Mouse (Mus musculus): ENCODE data around the gene 1700016D06Rik. TPM values are rescaled to one million over a fixed set of nuclear protein-coding genes. Genes with fewer than 3 reads are reported as not detected.

1700016D06Rik gene
- polyA plus RNA-seq, 1 experiment from 2014 or later: not detected

DNA sequence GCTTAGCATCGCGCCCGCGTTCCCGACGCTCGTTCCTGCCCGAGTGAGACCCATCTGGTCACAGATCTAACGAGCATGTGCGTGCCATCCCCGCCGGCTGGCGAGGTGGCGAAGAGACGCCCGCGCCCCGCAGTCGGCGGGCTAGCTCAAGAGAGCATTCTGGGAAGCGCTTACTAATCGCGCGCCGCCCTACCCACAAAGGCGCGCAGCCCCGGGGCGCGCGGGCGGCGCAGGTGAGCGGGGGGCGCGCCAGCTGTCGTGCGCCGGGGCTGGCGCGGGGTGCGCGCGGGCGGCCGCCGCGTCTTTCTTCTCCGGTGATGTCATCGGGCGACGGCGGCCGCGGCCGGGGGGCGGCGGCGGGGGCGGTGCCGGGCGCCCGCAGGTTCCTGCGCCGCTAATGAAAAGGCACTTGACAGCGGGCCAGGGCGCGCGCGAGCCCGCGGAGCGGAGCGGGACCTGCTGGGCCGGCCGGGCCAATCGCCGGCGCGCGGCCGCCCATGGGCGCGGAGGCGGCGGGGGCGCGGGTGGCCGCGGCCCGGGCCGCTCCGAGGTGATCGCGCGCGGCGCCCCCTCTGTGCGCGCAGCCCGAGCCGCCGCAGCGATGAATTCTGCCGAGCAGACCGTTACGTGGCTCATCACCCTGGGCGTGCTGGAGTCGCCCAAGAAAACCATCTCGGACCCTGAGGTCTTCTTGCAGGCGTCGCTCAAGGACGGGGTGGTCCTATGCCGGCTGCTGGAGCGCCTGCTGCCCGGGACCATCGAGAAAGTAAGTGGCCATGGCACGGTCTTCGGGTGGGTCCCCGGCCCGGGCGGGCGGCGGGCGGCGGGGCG is 27.0 kb upstream of the 1700016D06Rik start, which contains the start of gene Arhgef7:
Arhgef7 (plus strand) TSS at position 71 of the 831 bp plus-strand sequence.
- peak within 1 kb of the TSS; percentile 83 for H3K4me2 ChIP-seq
- H3K27me3 ChIP-seq (replicated peaks): peaks cover 39% of the 10 kb centered on the region
- peak within 1 kb of the TSS; percentile 75 for H3K4me3 ChIP-seq
- H3K4me1 ChIP-seq (replicated peaks): peaks cover 39% of the 10 kb centered on the region
- H3K36me3 ChIP-seq: 0 out of 2 replicates have a peak, but pooled peaks cover 3% of the 10 kb centered on the region
- H3K27ac ChIP-seq (ENCODE audit: poor library complexity, severe bottlenecking): peak within 1 kb of the TSS; percentile 88
- WGBS: under 1% methylated on average over 124 of the region's 127 CpGs
- H3K9ac ChIP-seq: peak within 1 kb of the TSS; percentile 85
- peak; percentile 70 for ATAC-seq (ENCODE audit: insufficient number of reproducible peaks, low FRiP score)
- H3K9me3 ChIP-seq (replicated peaks): no peaks in the 10 kb centered on the region

DNA sequence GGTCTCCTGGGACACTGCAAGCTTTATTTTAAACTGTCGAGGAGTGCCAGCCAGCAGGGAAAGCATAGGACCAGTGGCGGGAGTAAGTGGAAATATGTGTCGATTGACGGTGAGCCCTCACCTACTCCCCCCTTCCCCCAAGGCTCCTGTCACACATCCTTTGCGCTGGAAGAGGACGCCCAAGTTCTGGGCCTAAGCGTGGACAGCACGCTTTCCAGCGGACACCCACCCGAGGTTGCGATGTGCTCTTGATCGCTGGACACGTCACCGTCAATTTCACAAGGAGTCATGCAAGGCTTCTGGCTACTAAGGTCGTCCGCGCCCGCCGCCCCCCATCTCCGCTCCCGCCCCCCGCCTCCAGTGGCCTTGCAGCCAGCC is 26.4 kb upstream of the 1700016D06Rik start:
- Histone ChIP-seq H3K9ac (peak overlapping the region; percentile 85), H3K36me3 (0 out of 2 replicates have a peak, but pooled peaks cover 2% of the 10 kb centered on the region), H3K27ac (ENCODE audit: poor library complexity, severe bottlenecking) (peak overlapping the region; percentile 88), H3K4me3 (peak overlapping the region; percentile 75), H3K27me3 (replicated peaks) (peaks cover 39% of the 10 kb centered on the region), H3K4me2 (peak overlapping the region; percentile 83), H3K9me3 (replicated peaks) (no peaks in the 10 kb centered on the region), H3K4me1 (replicated peaks) (peaks cover 39% of the 10 kb centered on the region)
- peak; percentile 27 for ATAC-seq (ENCODE audit: insufficient number of reproducible peaks, low FRiP score)
- 1% methylated on average over 20 of the region's 22 CpGs for WGBS

DNA sequence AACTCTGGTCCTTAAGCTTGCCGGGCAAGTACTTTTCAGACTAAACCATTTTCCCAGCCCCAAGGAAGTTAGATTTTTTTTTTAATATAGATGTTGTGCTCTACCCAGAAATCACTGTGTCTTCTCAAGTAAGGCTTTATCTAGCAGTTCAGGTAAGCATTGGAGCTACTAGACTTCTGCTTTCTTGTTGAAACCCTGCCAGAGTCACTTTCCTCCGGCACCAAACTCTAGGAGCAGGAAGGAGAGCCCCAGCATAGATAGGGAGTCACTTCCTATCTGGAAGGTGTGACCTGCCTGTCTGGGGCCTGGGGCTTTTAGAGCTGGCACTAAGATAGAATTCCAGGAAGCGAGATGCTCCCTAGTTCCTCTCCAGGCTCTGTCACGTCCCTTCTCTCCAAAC is 16.3 kb upstream of the 1700016D06Rik start:
- Histone ChIP-seq H3K27ac (ENCODE audit: poor library complexity, severe bottlenecking) (no peak overlapping the region), H3K27me3 (replicated peaks) (peaks cover 10% of the 10 kb centered on the region), H3K4me3 (no peak overlapping the region), H3K4me1 (replicated peaks) (0 out of 2 replicates have a peak, but pooled peaks cover 9% of the 10 kb centered on the region), H3K9me3 (replicated peaks) (no peaks in the 10 kb centered on the region), H3K9ac (no peak overlapping the region), H3K36me3 (no peaks in the 10 kb centered on the region), H3K4me2 (no peak overlapping the region)
- WGBS: 49% methylated on average over 4 of the region's 4 CpGs
- ATAC-seq (ENCODE audit: insufficient number of reproducible peaks, low FRiP score): no peak

GRCm38 (mm10) chr8:11712244-11712643 is 11.4 kb upstream of the 1700016D06Rik start:
- WGBS: 82% methylated on average over 6 of the region's 6 CpGs
- no peak overlapping the region for H3K4me3 ChIP-seq
- H3K4me1 ChIP-seq (replicated peaks): peaks cover 33% of the 10 kb centered on the region
- no peak overlapping the region for H3K9ac ChIP-seq
- no peaks in the 10 kb centered on the region for H3K9me3 ChIP-seq (replicated peaks)
- no peak for ATAC-seq (ENCODE audit: insufficient number of reproducible peaks, low FRiP score)
- no peak overlapping the region for H3K27ac ChIP-seq (ENCODE audit: poor library complexity, severe bottlenecking)
- H3K4me2 ChIP-seq: no peak overlapping the region
- no peaks in the 10 kb centered on the region for H3K27me3 ChIP-seq (replicated peaks)
- H3K36me3 ChIP-seq: no peaks in the 10 kb centered on the region

- H3K36me3 ChIP-seq: no peaks in the 10 kb centered on the region
- peaks cover 40% of the 10 kb centered on the region for H3K4me1 ChIP-seq (replicated peaks)
- H3K4me3 ChIP-seq: no peak overlapping the region
- H3K4me2 ChIP-seq: no peak overlapping the region
- H3K9ac ChIP-seq: no peak overlapping the region
- no peaks in the 10 kb centered on the region for H3K9me3 ChIP-seq (replicated peaks)
- no peak overlapping the region for H3K27ac ChIP-seq (ENCODE audit: poor library complexity, severe bottlenecking)
- no peaks in the 10 kb centered on the region for H3K27me3 ChIP-seq (replicated peaks)
- ATAC-seq (ENCODE audit: insufficient number of reproducible peaks, low FRiP score): no peak
- 37% methylated on average over 5 of the region's 5 CpGs for WGBS
Measured at GRCm38 (mm10) chr8:11710415-11710814, 9.6 kb upstream of the 1700016D06Rik start.

GRCm38 (mm10) chr8:11709542-11709941 is 8.7 kb upstream of the 1700016D06Rik start:
- peaks cover 40% of the 10 kb centered on the region for H3K4me1 ChIP-seq (replicated peaks)

GRCm38 (mm10) chr8:11708815-11709214 is 8.0 kb upstream of the 1700016D06Rik start:
- no peak for ATAC-seq (ENCODE audit: insufficient number of reproducible peaks, low FRiP score)
- Histone ChIP-seq H3K4me2 (no peak overlapping the region), H3K4me3 (no peak overlapping the region), H3K36me3 (no peaks in the 10 kb centered on the region), H3K27ac (ENCODE audit: poor library complexity, severe bottlenecking) (no peak overlapping the region), H3K9ac (no peak overlapping the region), H3K27me3 (replicated peaks) (no peaks in the 10 kb centered on the region), H3K9me3 (replicated peaks) (0 out of 2 replicates have a peak, but pooled peaks cover 1% of the 10 kb centered on the region), H3K4me1 (replicated peaks) (peaks cover 40% of the 10 kb centered on the region)
- WGBS: 50% methylated on average over 2 of the region's 2 CpGs

More at GRCm38 (mm10) chr8:11709542-11709941, 8.7 kb upstream of the 1700016D06Rik start:
- WGBS: 81% methylated on average over 3 of the region's 3 CpGs
- H3K36me3 ChIP-seq: no peaks in the 10 kb centered on the region
- ATAC-seq (ENCODE audit: insufficient number of reproducible peaks, low FRiP score): no peak
- no peak overlapping the region for H3K27ac ChIP-seq (ENCODE audit: poor library complexity, severe bottlenecking)
- H3K4me2 ChIP-seq: no peak overlapping the region
- no peaks in the 10 kb centered on the region for H3K9me3 ChIP-seq (replicated peaks)
- H3K9ac ChIP-seq: no peak overlapping the region
- no peak overlapping the region for H3K4me3 ChIP-seq
- no peaks in the 10 kb centered on the region for H3K27me3 ChIP-seq (replicated peaks)

- Histone ChIP-seq H3K4me3 (no peak overlapping the region), H3K4me2 (no peak overlapping the region; the same call in 1 of the 2 replicates), H3K4me1 (replicated peaks) (peaks cover 40% of the 10 kb centered on the region), H3K9me3 (replicated peaks) (0 out of 2 replicates have a peak, but pooled peaks cover 4% of the 10 kb centered on the region), H3K9ac (0 out of 2 replicates have a peak overlapping the region, but pooled peaks have one; percentile 9), H3K36me3 (no peaks in the 10 kb centered on the region), H3K27ac (ENCODE audit: poor library complexity, severe bottlenecking) (peak overlapping the region; percentile 70), H3K27me3 (replicated peaks) (no peaks in the 10 kb centered on the region)
- ATAC-seq (ENCODE audit: insufficient number of reproducible peaks, low FRiP score): no peak
- WGBS: 17% methylated on average over 3 of the region's 3 CpGs
Measured at GRCm38 (mm10) chr8:11707701-11708100, 6.8 kb upstream of the 1700016D06Rik start.

GRCm38 (mm10) chr8:11705818-11706217 is 5.0 kb upstream of the 1700016D06Rik start:
- Histone ChIP-seq H3K4me2 (no peak overlapping the region), H3K4me3 (no peak overlapping the region), H3K27me3 (replicated peaks) (no peaks in the 10 kb centered on the region), H3K9ac (no peak overlapping the region), H3K9me3 (replicated peaks) (0 out of 2 replicates have a peak, but pooled peaks cover 4% of the 10 kb centered on the region), H3K36me3 (no peaks in the 10 kb centered on the region), H3K4me1 (replicated peaks) (peaks cover 35% of the 10 kb centered on the region), H3K27ac (ENCODE audit: poor library complexity, severe bottlenecking) (peak overlapping the region; percentile 90)
- WGBS: 33% methylated on average over 12 of the region's 12 CpGs
- ATAC-seq (ENCODE audit: insufficient number of reproducible peaks, low FRiP score): peak; percentile 68

- 55% methylated on average over 6 of the region's 6 CpGs for WGBS
Measured at GRCm38 (mm10) chr8:11704716-11705420, 4.0 kb upstream of the 1700016D06Rik start.

GRCm38 (mm10) chr8:11703789-11704188 is 2.9 kb upstream of the 1700016D06Rik start:
- Histone ChIP-seq H3K9ac (no peak overlapping the region), H3K36me3 (no peaks in the 10 kb centered on the region), H3K4me3 (no peak overlapping the region), H3K9me3 (replicated peaks) (0 out of 2 replicates have a peak, but pooled peaks cover 4% of the 10 kb centered on the region), H3K4me2 (no peak overlapping the region), H3K27me3 (replicated peaks) (0 out of 2 replicates have a peak, but pooled peaks cover 7% of the 10 kb centered on the region), H3K27ac (ENCODE audit: poor library complexity, severe bottlenecking) (no peak overlapping the region), H3K4me1 (replicated peaks) (peaks cover 37% of the 10 kb centered on the region)
- ATAC-seq (ENCODE audit: insufficient number of reproducible peaks, low FRiP score): no peak
- 84% methylated on average over 5 of the region's 5 CpGs for WGBS

More at GRCm38 (mm10) chr8:11704716-11705420, 4.0 kb upstream of the 1700016D06Rik start:
- Histone ChIP-seq H3K9ac (no peak overlapping the region), H3K27me3 (replicated peaks) (0 out of 2 replicates have a peak, but pooled peaks cover 3% of the 10 kb centered on the region), H3K4me3 (no peak overlapping the region), H3K27ac (ENCODE audit: poor library complexity, severe bottlenecking) (peak overlapping the region; percentile 90), H3K4me2 (no peak overlapping the region), H3K4me1 (replicated peaks) (peaks cover 40% of the 10 kb centered on the region), H3K36me3 (no peaks in the 10 kb centered on the region), H3K9me3 (replicated peaks) (0 out of 2 replicates have a peak, but pooled peaks cover 4% of the 10 kb centered on the region)
- ATAC-seq (ENCODE audit: insufficient number of reproducible peaks, low FRiP score): no peak
